Mouse (Mus musculus) urinary bladder, adult 18-20 months (tissue): Measurements from ENCODE around the gene B230104I21Rik.

Source experiments
- DNase-seq, 2 experiments: peaks; one replicate each; pipeline ENCODE4 v3.0.0; 2022; ENCODE audit warnings: low spot score in 2 of 2, mixed read lengths in 2 of 2

Gene B230104I21Rik

DNA sequence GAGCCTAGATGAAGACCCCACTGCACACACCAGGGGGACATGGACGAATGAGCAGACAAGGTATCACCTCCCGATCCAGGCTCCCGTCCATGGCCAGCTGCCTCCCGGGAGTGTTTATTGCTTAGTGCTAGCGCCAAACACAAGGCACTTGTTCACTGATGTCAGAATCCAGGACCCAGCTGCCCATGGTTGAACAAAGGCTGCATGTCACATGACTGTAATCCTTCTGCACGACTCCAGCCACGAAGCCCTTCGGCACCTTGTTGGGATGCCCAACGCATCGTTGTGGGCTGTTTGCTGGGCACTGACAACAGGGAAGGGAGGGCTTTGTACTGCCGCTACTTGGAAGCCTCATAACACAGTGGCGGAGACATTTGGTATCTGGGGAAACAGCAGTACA lies at the start of gene B230104I21Rik:
Gene B230104I21Rik (plus strand): TSS at position 367 of the 400 bp plus-strand sequence.
- DNase-seq = no peak

DNA sequence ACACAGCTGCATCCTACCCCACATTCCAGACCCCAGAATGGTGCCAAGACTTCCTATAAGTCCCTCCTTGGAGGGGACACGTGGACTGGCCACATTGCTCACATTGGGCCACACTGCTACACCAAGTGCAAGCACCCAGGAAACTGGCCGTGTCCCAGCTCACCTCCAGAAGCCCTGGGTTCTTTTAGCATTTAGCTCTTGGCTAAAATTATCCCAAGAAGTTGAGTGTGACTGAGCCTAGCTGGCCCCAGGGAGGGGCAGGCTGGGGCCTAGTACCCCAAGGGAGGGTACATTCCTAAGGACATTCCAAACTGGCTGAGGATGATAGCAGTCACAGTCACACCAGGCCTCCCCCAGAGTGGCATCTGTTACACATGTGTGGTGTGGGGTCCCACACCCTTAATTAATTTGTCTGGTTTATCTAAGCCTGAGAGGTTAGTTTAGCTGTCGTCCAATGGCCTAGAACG lies 42.2 kb upstream of the B230104I21Rik start:
- no peak for DNase-seq

DNA sequence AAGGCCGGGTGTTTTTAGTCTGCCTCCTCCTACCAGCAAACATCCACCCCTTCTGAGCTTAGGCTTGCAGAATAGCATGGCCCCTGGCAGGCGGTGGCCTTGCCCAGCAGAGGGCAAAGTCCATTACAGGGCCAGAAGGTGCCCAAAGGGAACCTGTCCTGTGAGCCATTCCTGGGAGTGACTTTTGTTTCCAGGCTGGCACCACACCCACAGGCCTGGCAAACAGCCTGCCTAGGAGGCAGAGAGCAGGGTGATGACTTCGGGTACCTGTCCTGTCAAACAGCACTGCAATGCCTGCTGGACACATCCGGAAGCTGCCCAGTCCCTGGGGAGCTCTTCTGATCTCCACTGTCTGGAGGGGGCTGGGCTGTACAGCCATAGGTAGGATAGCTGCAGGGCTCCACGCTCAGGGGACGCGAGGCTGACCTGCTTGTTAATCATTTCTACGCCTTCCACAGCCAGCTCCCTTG lies 41.6 kb upstream of the B230104I21Rik start:
- DNase-seq = no peak

DNA sequence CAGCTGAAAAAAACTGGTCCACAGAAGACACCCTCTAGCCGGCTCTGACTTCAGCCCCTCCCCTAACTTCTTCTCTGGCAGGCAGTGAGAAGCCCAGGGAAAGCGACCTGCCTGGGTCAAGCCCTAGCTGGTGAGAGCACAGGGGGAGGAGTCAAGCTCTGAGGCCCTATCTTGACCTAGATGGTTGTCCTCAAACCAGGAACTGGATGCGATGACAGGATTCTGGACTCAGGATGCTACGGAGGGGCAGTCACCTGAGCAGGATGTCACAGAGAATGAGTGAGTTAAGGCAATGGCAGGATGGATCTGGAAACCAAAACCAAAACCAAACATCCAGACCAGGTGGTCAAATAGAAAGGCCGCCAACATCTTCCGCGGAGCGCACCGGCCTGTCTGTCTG lies 38.2 kb upstream of the B230104I21Rik start:
- no peak for DNase-seq

DNA sequence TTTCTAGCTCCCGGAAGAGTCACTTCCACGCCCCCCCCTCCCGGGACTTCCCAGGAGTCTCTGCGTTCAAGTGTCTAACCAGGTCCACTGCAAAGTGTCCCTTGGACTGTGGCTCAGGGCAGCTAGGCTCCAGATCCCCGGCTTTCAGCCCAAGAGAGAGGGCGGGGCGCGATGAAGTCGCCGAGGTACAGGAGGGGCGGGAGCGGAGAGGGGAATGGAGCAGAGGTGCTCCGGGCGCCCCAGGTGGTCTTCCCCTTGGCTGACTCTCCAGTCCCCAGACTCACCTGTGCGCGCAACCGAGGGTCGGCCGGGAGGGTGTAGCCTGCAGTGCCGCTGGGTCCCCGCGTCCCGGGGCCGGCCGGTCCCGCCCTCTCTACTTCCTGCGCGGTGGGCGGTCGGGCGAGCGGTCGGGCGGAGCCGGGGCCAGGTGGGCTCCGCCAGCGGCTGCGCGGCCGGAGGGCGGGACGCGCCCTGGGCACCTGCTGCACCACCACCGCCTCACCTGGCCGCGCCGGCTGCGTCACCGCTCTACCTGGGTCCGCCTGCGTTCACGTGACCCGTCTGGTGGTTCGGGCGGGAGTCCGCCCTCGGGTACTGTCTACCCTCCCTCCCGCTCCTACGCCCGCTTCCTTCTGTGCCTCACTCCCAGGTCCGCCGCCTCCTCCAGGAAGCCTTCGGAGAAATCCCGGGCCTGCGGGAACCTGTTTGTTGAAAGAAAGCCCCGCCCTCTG lies 36.2 kb upstream of the B230104I21Rik start:
- DNase-seq = peak; percentile 64 to 72

DNA sequence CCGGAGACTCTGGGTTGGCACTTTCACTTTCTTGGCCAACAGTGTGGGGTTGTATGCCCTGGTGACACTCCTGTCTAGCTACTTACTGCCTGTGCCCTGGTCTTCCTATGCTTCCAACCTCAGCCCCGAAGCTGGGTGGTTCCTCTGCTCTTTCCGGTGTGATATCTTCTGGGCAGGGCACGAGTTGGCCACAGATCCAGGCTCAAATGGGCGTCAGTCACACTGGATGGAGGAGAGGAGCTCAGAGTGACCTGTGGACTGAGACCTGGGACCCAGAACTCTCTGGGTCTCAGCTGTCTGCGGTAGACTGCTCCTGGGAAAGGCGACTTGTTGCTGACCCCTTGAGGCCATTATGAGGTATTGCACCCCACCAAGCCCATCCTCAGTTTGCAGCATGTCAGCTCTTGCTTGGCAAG lies 34.5 kb upstream of the B230104I21Rik start, which contains the start of gene Arhgef16:
Gene Arhgef16 (minus strand): TSS at position 211 of the 416 bp plus-strand sequence.
- peak in 1 of 2 experiments; percentile 25 for DNase-seq

DNA sequence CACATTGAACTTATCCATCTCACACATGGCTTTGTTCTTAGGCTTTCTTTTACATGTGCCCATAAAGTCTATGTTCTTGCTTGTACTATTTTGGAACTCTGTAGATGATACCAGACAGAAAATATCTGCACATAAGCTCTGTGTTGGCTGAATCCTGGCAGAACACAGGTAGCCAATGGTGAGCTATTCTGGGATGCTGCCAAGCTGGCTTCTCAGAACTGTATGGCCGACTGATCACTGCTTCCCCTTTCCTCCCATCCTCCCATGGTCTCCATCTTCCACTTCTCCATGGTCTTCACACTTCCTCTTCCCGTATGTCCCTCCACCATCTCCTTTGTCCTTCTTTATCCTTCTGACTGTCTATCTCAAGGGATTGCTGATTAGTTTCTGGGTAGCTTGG lies 26.8 kb upstream of the B230104I21Rik start:
- no peak for DNase-seq

DNA sequence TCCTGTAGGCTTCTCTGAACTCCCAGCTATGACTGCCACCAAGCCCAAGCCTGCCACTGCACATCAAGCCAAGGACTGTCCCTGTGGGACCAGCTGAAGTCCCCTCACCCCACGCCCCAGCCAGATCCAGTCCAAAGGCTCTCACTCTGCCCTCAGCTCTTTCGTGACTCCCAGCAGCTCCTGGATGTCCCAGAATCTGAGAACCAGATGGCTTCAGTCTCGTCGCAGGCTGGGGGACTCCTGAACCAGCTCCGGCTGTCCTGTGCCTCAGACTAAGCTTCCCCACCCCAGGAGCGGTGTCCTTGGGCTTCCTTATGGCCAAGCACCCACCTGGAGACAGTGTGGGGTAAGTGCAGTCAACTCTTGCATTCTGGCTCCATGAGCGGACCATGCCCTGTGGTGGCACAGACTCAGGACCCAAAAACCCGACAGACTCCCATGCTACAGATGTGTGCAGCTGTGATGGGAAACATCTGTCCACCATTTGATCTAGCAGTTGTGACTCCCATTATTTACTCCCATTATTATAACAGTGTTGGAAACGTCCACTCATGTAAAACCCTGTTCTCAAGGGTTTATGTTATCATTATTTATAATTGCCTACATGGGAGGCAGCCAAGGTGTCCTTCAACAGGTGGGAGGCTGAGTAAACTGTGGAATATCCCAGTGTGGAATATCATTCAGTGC lies 25.2 kb upstream of the B230104I21Rik start:
- no peak for DNase-seq

DNA sequence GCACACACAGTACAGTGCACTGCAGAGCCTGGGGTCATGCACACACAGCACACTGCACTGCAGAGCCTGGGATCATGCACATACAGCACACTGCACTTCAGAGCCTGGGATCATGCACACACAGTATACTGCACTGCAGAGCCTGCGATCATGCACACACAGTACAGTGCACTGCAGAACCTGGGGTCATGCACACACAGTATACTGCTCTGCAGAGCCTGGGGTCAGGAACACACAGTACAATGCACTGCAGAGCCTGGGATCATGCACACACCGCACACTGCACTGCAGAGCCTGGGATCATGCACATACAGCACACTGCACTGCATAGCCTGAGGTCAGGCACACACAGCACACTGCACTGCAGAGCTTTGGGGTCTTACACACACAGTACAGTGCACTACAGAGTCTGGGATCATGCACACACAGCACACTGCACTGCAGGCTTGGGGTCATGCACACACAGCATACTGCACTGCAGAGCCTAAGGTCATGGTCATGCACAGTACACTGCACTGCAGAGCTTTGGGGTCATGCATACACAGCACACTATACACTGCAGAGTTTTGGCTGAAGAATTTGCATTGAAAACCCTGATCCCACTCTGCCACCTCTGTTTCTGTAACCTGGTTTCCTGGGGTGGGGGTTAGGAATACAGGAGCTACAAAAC lies 23.6 kb upstream of the B230104I21Rik start:
- no peak for DNase-seq

DNA sequence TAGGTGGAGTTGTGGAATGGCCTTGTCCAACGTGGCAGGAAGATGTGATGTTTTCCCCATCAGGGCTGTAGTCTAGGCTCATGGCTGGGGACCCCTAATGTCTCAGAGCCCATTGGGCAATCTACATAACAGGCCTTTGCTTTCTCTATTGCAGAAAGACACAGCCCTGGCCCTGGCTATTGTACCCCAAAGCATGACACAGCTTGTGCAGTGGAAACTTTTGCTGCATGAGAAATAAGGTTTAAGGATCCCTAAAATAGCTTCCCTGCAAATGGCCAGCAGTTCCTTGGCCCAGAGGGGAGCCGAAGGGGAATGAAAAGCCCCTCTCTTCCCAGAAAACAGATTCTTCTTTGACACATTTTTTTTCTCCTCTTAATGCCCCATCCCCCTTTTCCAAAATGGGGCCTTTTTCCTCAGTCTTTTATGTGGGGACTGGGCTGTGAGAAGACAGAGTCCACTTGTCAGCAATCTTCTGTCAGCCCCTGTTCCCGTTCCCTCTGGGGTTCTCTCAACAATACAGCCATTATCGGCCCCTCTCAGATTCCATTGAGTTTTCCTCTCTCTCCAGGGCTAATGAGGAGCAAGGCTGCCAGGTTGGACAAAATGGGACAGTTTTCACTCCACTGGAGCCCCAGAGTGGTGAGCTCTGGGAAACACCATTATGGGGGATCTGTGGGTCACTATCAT lies 22.8 kb upstream of the B230104I21Rik start:
- DNase-seq = no peak

DNA sequence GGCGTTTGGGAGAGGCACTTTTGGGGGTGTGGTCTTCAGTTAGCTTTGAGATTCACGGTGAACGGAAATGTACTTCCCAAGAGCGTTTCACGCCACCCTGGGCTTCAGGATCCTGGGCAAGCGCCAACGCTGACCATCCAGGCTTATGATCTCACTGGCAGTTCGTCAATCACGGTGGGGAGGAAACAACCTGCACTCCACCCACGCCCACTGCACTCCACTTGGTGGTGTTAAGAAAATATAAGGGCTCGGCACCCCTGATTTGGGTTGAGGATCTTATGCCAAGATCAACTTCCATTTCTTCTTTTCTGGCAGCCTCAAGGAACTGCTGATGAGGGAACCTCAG lies 22.3 kb upstream of the B230104I21Rik start:
- DNase-seq = no peak

DNA sequence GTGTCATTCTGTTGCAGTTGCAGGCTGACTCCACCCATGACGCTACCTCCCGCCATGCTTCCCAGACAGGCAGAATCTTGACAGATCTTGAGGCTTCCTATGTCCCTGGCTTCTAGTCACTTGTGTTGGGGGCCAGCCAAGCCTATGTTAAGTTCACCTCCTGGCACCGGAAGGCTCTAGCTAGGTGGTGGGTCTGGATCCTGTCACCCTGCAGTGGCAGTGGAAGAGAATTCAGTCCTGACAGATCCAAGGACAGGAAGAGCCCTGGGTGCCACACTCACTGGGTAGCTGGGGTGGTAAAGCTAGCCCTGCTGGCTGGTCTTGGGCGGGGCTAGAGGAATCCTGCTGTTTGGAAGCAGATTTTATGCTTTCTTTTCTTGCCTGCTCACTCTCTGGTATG lies 10.5 kb upstream of the B230104I21Rik start:
- no peak for DNase-seq

DNA sequence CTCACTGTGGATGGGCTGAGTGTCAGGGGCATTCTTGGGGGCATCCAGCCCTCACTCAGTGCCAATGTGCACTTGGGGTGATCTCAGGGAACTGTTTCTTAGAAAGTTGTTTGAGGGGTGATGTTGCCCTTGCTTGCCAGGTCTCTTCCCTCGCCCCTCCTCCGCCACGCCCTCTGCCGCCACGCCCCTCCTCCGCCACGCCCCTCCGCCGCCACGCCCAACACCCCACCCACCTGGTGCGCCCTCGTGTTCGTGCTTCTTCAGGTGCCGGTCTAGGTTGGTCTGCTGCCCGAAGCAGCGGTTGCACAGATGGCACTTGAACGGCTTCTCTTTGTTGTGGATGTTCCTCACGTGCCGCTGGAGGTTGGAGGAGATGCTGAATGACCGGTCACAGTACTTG lies 7.5 kb upstream of the B230104I21Rik start:
- no peak for DNase-seq

DNA sequence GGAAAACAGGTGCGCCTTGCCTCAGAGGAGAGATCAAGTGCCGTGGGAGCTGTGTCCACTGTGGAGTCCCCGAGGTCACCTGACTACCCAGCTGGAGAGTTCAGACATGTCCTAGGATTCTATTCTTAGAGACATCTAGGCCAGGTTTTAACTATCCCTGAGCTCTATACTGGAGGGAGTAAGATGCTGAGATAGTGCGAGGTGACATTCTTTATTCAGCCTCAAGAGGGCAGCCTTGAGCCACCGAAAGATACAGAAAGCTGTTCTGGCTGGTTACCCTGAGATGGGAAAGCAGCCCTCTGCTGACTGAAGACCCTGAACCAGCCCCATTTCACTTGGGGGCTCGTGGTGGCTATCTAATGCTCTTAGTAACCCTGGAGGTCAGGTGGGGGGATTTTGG lies 7.1 kb upstream of the B230104I21Rik start:
- peak; percentile 36 to 50 for DNase-seq

DNA sequence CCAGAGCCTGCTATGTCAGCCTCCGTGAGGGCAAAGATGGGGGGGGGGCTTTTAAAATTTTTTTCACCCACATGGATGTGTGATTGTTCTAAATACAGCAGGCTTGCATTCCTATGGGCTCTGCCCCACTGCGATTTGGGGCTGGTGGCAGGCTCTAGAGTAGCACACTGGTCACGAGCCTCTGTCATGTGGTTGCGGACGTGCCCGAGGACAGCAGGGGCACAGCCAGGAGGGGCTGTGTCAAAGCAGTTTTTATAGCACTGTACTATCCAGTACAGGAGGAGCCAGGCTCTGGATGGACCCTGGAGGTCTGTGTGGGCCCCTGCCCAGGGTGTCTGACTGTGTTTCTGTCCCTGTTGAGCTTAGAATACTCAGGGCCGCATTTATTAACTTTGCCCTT lies 5.9 kb upstream of the B230104I21Rik start:
- no peak for DNase-seq

DNA sequence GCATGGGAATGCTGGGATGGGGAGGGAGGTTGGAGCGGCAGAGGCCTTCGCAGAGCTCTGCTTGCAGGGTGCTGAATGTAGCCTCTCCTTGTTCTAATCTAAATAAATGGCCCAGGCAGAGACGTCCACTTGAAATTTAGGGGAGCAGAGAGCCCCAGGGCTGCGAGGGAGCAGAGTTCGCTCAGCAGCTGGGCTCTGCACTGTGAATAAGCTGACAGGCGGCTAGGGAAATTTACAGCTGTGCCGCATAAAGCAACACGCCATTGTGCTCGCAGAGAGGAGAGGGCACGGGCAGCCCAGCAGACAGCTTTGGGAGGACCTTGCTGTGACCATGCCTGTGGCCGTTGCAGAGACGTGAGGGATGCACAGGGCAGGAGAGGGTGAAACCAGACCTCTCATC lies 4.7 kb upstream of the B230104I21Rik start:
- DNase-seq = no peak

DNA sequence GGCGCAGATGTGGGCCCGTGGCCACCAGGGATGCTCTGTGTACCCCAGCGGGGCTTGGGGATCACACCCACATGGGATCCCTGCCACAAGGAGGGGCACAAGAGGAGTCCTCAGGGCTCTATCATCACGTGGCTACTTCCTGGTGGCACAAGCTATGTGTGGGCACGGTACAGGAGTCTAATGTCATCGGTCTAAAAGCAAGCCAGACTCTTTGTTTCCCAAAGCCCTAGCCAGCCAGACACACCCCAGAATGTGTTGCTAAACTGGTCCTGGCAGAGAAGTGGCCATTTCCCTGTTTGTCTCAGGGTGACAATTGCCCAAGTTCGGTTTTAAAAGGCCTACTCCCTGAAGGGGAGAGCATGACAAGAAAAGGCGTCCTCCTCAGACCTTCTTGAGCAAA lies 2.6 kb upstream of the B230104I21Rik start:
- peak in 1 of 2 experiments; percentile 22 for DNase-seq

DNA sequence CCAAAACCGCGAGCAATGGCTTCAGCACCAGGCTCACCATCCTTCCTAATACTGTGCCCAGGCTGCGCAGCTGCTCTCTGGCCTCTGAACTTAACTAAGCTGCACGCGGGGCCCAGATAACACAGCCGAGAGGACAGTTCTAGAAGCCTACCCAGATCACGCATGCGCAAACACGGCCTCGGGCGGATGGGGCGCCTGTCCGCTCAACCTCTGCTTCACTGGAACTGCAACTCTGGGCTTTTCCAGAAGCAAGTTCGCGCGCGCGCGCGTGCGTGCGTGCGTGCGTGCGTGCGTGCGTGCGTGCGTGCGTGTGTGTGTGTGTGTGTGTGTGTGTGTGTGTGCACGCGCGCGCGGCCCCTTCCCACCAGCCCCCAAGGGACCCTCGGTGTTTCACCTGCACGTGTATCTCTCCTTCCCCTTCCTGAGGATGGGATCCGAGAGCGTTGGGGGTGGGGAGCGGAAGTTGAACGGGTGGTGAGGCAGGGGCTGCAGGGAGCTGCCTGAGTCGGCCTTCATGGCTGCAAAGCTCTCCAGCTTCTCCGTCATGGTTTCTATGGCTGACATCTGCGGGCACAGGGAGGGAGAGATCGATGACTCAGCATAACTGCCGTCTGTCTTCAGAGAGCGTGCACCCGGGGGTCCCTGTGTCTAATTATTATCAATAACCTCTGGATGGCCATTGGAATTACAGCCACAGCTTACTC lies 1.1 kb upstream of the B230104I21Rik start:
- peak in 1 of 2 experiments; percentile 26 for DNase-seq

DNA sequence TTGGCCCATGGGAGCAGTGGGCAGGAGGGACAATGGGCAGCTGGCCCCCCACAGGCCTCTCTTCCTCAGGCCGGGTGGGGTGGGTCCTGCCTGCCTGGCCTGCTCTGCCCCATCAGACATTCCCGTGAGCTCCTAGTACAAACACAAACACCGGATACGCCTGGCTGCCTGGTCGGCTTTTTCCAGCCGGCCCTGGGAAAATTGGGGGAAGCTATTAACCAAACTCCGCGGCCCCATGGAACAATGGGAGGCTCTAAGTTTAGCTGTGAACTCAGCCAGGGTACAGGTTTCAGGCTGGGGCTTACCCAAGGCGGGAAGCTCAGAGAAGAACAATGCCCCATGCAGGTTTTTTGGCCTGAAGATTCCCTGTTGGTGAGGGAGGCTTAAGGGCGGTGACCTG lies 723 bp downstream of the B230104I21Rik start:
- DNase-seq = no peak

DNA sequence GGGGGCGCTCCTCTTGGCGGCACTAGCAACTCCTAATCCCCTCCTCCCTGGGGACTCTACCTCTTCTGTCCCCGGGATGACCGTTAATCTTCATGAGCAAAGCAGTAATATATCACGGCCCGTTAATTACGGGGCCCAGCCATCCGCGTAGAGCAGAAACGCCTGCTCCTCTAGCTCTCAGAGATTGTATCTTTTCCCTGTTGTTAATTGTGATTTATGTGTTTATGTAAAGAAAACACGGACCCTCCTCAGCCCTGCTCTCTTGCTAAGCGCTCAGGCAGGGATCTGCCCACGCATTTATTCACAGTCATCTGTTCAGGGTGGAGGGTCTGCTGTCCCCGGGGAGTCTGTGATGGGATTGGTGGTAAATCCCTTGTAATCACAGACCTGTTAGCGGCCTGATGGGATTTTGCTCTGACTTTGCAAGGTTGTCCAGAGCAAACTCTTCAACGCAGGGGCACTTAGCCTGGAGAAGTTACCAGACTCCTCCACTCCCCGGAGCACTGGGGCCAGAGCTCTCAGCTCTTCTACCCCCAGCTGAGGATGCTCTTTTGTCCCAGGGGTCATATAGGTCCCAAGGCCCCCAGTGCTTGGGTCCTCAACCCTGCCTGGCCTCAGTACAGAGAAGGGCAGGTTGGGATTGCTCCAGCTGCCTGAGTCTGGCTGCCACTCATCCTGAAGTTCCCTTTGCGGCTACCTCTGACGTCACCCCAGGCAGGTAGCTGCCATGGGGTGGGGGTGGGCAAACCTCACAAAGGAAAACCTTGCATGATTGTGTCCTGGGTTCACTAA lies 11.0 kb downstream of the B230104I21Rik start:
- no peak for DNase-seq
